29 mouse cellular contexts compared by ENCODE assay signal in genomic region chr4:139583629-139584245, GRCm38 (mm10). TPM values are rescaled to one million over a fixed set of nuclear protein-coding genes. Genes with fewer than 3 reads are reported as not detected.
DNase-seq lines count a peak whose midpoint lies in the region; ATAC-seq and TF ChIP-seq lines count a peak whose summit lies in the region.
"Had no signal": no experiment of that assay in that cellular context is flagged by ENCODE, and none has a peak within 500 bp of the region (broad histone marks: within the 10 kb centered on the region; RNA-seq: fewer than 3 reads in every experiment).

No protein-coding gene starts in this region.

- no peak overlapping the region for H3K27ac ChIP-seq in heart, embryonic 12.5 days (ENCODE audit: poor library complexity, severe bottlenecking)
- H3K27ac ChIP-seq in liver, adult 2 months (replicated peaks; ENCODE audit: insufficient read depth, low read depth, low read length), result peak overlapping the region; percentile 28; the same call in 1 of the 2 replicates
- H3K27ac ChIP-seq: forebrain, embryonic 15.5 days; left cerebral cortex, adult 2 months; liver, embryonic 14.5 days had no signal

- H3K4me3 ChIP-seq in heart, embryonic 12.5 days, result no peak overlapping the region
- H3K4me3 ChIP-seq in liver, adult 2 months (ENCODE audit: insufficient read depth, low read depth, low read length), result no peak overlapping the region
- no peak overlapping the region for H3K4me3 ChIP-seq in C2C12 (ENCODE audit: insufficient read depth, poor library complexity, severe bottlenecking)
- H3K4me3 ChIP-seq: embryonic facial prominence, embryonic 12.5 days; erythroblast, embryonic 14.5 days; forebrain, embryonic 15.5 days; kidney, embryonic 15.5 days; left cerebral cortex, adult 2 months had no signal

- DNase-seq in heart, adult 11 months, result peak; percentile 86
- peak; percentile 59 for DNase-seq in liver, adult 2 months (ENCODE audit: extremely low read depth, low read depth, low spot score)
- DNase-seq in liver (no peak), adipocyte (ENCODE audit: low spot score) (peak; percentile 21)
- DNase-seq in testis, postnatal 10 days (ENCODE audit: low spot score), result no peak
- no peak for DNase-seq in frontal cortex, postnatal 36 days (ENCODE audit: low spot score in 2 of 2)
- DNase-seq: layer of hippocampus, adult 9-11 months; lung, postnatal 10 days; midbrain, embryonic 14.5 days; right cerebral cortex, postnatal 25 days; thymus, adult 18-20 months had no signal

- peaks cover 71% of the 10 kb centered on the region; the same call in 1 of the 2 replicates for H3K79me2 ChIP-seq in liver, adult 2 months (ENCODE audit: control insufficient read depth, insufficient read depth, low read length)
- peaks cover 95% of the 10 kb centered on the region for H3K79me2 ChIP-seq in C2C12 (ENCODE audit: control insufficient read depth, insufficient read depth)

- H3K4me1 ChIP-seq in heart, embryonic 12.5 days (replicated peaks), result peaks cover 93% of the 10 kb centered on the region
- H3K4me1 ChIP-seq in liver, adult 2 months (ENCODE audit: control insufficient read depth, insufficient read depth, low read length), result peaks cover 83% of the 10 kb centered on the region

- no peaks in the 10 kb centered on the region for H3K9me3 ChIP-seq in heart, embryonic 12.5 days (replicated peaks)
- H3K9me3 ChIP-seq: embryonic facial prominence, embryonic 12.5 days; forebrain, embryonic 15.5 days; G1E; kidney, embryonic 15.5 days had no signal

- no peaks in the 10 kb centered on the region for H3K36me3 ChIP-seq in heart, embryonic 12.5 days
- no peaks in the 10 kb centered on the region for H3K36me3 ChIP-seq in liver, adult 2 months (ENCODE audit: control insufficient read depth, insufficient read depth, low read length)
- H3K36me3 ChIP-seq in C2C12 (ENCODE audit: control insufficient read depth, insufficient read depth), result no peaks in the 10 kb centered on the region
- H3K36me3 ChIP-seq: embryonic facial prominence, embryonic 12.5 days; forebrain, embryonic 15.5 days; G1E; kidney, embryonic 15.5 days had no signal

- TF ChIP-seq CTCF in liver, adult 2 months (IDR thresholded peaks at IDR 0.05; ENCODE audit: low read depth, low read length), result no peak
- TF ChIP-seq CTCF in C2C12 (IDR thresholded peaks at IDR 0.05; ENCODE audit: control insufficient read depth, insufficient read depth, insufficient read length), result no peak

- no peaks in the 10 kb centered on the region for H3K27me3 ChIP-seq in heart, embryonic 12.5 days (replicated peaks)
- H3K27me3 ChIP-seq in liver, adult 2 months (ENCODE audit: control insufficient read depth, insufficient read depth, low read length), result no peaks in the 10 kb centered on the region
- no peaks in the 10 kb centered on the region for H3K27me3 ChIP-seq in C2C12 (ENCODE audit: control insufficient read depth, insufficient read depth, insufficient read length)
- H3K27me3 ChIP-seq: embryonic facial prominence, embryonic 12.5 days; forebrain, embryonic 15.5 days; kidney, embryonic 15.5 days had no signal

- no peak for TF ChIP-seq POLR2A in liver, adult 2 months (IDR thresholded peaks at IDR 0.05; ENCODE audit: extremely low read depth, insufficient read depth, low read length)

- WGBS in heart, embryonic 12.5 days, result 78% methylated on average over 11 of the region's 11 CpGs
- 27% methylated on average over 11 of the region's 11 CpGs for WGBS in liver, adult 2 months

- no peak overlapping the region for H3ac ChIP-seq in C2C12 (ENCODE audit: control insufficient read depth, insufficient read length, low read depth)

- H3K9ac ChIP-seq in heart, embryonic 12.5 days, result no peak overlapping the region
- H3K9ac ChIP-seq in liver, adult 2 months (ENCODE audit: low read depth, low read length), result no peak overlapping the region; the same call in 1 of the 2 replicates
- H3K9ac ChIP-seq: embryonic facial prominence, embryonic 12.5 days; forebrain, embryonic 15.5 days; kidney, embryonic 15.5 days; liver, embryonic 14.5 days had no signal

- H3K79me3 ChIP-seq in C2C12 (ENCODE audit: low read depth), result peaks cover 81% of the 10 kb centered on the region

- no peak for ATAC-seq in heart, embryonic 12.5 days (ENCODE audit: insufficient number of reproducible peaks, low FRiP score)
- ATAC-seq: forebrain, embryonic 15.5 days; hindbrain, postnatal 0 days; intestine, postnatal 0 days had no signal

- H3K4me2 ChIP-seq in heart, embryonic 12.5 days, result no peak overlapping the region
- H3K4me2 ChIP-seq: embryonic facial prominence, embryonic 12.5 days; forebrain, embryonic 15.5 days; kidney, embryonic 15.5 days had no signal

TF ChIP-seq in C2C12, 6 proteins besides CTCF, POLR2A, EP300 and RAD21:
- no peak for TF ChIP-seq FOSL1 (IDR thresholded peaks at IDR 0.05; ENCODE audit: insufficient read depth, low read length, poor library complexity, severe bottlenecking)
- no peak for TF ChIP-seq MYOD1 (IDR thresholded peaks at IDR 0.05; ENCODE audit: control insufficient read depth, insufficient read length, low read depth)
- no peak for TF ChIP-seq CEBPB (IDR thresholded peaks at IDR 0.05; ENCODE audit: low read depth)
- TF ChIP-seq USF1 (IDR thresholded peaks at IDR 0.05; ENCODE audit: low read depth), result no peak
- TF ChIP-seq MAX (IDR thresholded peaks at IDR 0.05), result peak; percentile 33
- no peak for TF ChIP-seq MYOG (IDR thresholded peaks at IDR 0.05; ENCODE audit: control insufficient read depth, extremely low read depth, insufficient read length)

RNA-seq across cellular contexts. Expression of gene Gm21969, which starts 19.2 kb away (rescaled TPM):
- polyA plus RNA-seq in heart, embryonic 12.5 days (2016; fragmentation: Nextera tagmentation; extraction: Ambion mirVana), result not detected in 2 replicates
- total RNA-seq in liver, adult 2 months (2014; rRNA removed), result 0.09 and 0.27 TPM in 2 replicates
- polyA plus RNA-seq in liver, adult 2 months (2012; rRNA removed), result 0.11 and 0.14 TPM in 2 replicates
- 0.01 TPM for polyA plus RNA-seq in C2C12 (2012; fragmentation: generic; extraction: Trizol)
- total RNA-seq: adrenal gland, adult 18-20 months; G1E; heart, postnatal 36 days; hindbrain, postnatal 0 days; left cerebral cortex, adult 2 months; megakaryocyte progenitor cell, adult 5-6 weeks had no signal
- polyA plus RNA-seq: cortical plate, adult 2 months; embryonic facial prominence, embryonic 12.5 days; forebrain, embryonic 15.5 days; gonadal fat pad, adult 2 months; hindbrain, postnatal 0 days; intestine, postnatal 0 days; kidney, embryonic 15.5 days; limb, embryonic 11.5 days; liver, embryonic 14.5 days; midbrain, embryonic 14.5 days; stomach, embryonic 14.5 days had no signal

RNA-seq across cellular contexts. Expression of gene Aldh4a1, which starts 38.9 kb away (rescaled TPM):
- 22.7 and 23.2 TPM in 2 replicates for polyA plus RNA-seq in heart, embryonic 12.5 days (2016; fragmentation: Nextera tagmentation; extraction: Ambion mirVana)
- 288 and 375 TPM in 2 replicates for total RNA-seq in liver, adult 2 months (2014; rRNA removed)
- polyA plus RNA-seq in liver, adult 2 months (2012; rRNA removed), result 557 and 601 TPM in 2 replicates
- polyA plus RNA-seq in C2C12 (2012; fragmentation: generic; extraction: Trizol), result 6.7 TPM

RNA-seq across cellular contexts. Expression of gene Iffo2, which starts 53.4 kb away (rescaled TPM):
- 4.8 and 4.9 TPM in 2 replicates for polyA plus RNA-seq in heart, embryonic 12.5 days (2016; fragmentation: Nextera tagmentation; extraction: Ambion mirVana)
- total RNA-seq in liver, adult 2 months (2014; rRNA removed), result 4.3 and 5.4 TPM in 2 replicates
- 5.3 and 7.0 TPM in 2 replicates for polyA plus RNA-seq in liver, adult 2 months (2012; rRNA removed)
- polyA plus RNA-seq in C2C12 (2012; fragmentation: generic; extraction: Trizol), result 20.0 TPM
- polyA plus RNA-seq: erythroblast, embryonic 14.5 days had no signal

Comparison
In these comparisons a context has a peak if more than half of its experiments do, and no peak if none do; other contexts are left out.
1. DNase-seq: peak in heart, adult 11 months (single experiment), liver, adult 2 months (single experiment) and adipocyte (single experiment); none in liver (single experiment), testis, postnatal 10 days (single experiment) and frontal cortex, postnatal 36 days (0 of 2).
2. RNA of gene Aldh4a1, which starts 38.9 kb away (polyA plus RNA-seq): 557 to 601 TPM in liver, adult 2 months; 22.7 to 23.2 TPM in heart, embryonic 12.5 days and 6.7 TPM in C2C12 (single experiment); every median in the first group is over 10 times any median in the second.